Mouse (Mus musculus): ENCODE measurements around the gene Znrf4. TPM values are rescaled to one million over a fixed set of nuclear protein-coding genes. Genes with fewer than 3 reads are reported as not detected.
A peak's percentile ranks its signal among the peaks of the same experiment; 100 is the strongest.

Znrf4 gene
- polyA plus RNA-seq, 1 experiment: not detected

- no peak overlapping the region for H3K4me3 ChIP-seq (ENCODE audit: low read depth, low read length)
- 94% methylated on average over 9 of the region's 9 CpGs for WGBS
- H3K27ac ChIP-seq (ENCODE audit: insufficient read depth, low read depth, low read length): no peak overlapping the region
- peaks cover 18% of the 10 kb centered on the region for H3K27me3 ChIP-seq (ENCODE audit: control insufficient read depth, insufficient read depth, low read length)
- H3K4me1 ChIP-seq (ENCODE audit: control insufficient read depth, insufficient read depth, insufficient read length, low read length): peaks cover 15% of the 10 kb centered on the region
- H3K36me3 ChIP-seq (ENCODE audit: control insufficient read depth, insufficient read depth, low read length): no peaks in the 10 kb centered on the region
- no peak for TF ChIP-seq POLR2A (IDR thresholded peaks at IDR 0.05; ENCODE audit: low read depth, low read length)
- TF ChIP-seq CTCF (IDR thresholded peaks at IDR 0.05; ENCODE audit: extremely low read depth, insufficient read length, insufficient replicate concordance, low read depth, low read length): no peak
Observed at GRCm38 (mm10) chr17:56468380-56468779, 43.9 kb downstream of the Znrf4 start.

- Histone ChIP-seq H3K4me1 (ENCODE audit: control insufficient read depth, insufficient read depth, insufficient read length, low read length) (peaks cover 19% of the 10 kb centered on the region), H3K27me3 (ENCODE audit: control insufficient read depth, insufficient read depth, low read length) (peaks cover 11% of the 10 kb centered on the region), H3K4me3 (ENCODE audit: low read depth, low read length) (no peak overlapping the region), H3K36me3 (ENCODE audit: control insufficient read depth, insufficient read depth, low read length) (no peaks in the 10 kb centered on the region), H3K27ac (ENCODE audit: insufficient read depth, low read depth, low read length) (0 out of 2 replicates have a peak overlapping the region, but pooled peaks have one; percentile 9)
- WGBS: 27% methylated on average over 7 of the region's 7 CpGs
- TF ChIP-seq CTCF (IDR thresholded peaks at IDR 0.05; ENCODE audit: extremely low read depth, insufficient read length, insufficient replicate concordance, low read depth, low read length) (no peak), POLR2A (IDR thresholded peaks at IDR 0.05; ENCODE audit: low read depth, low read length) (no peak)
Observed at GRCm38 (mm10) chr17:56467456-56467884, 44.8 kb downstream of the Znrf4 start.

GRCm38 (mm10) chr17:56466747-56467146 is 45.5 kb downstream of the Znrf4 start:
- 69% methylated on average over 6 of the region's 6 CpGs for WGBS
- TF ChIP-seq POLR2A (IDR thresholded peaks at IDR 0.05; ENCODE audit: low read depth, low read length) (no peak), CTCF (IDR thresholded peaks at IDR 0.05; ENCODE audit: extremely low read depth, insufficient read length, insufficient replicate concordance, low read depth, low read length) (no peak)
- Histone ChIP-seq H3K36me3 (ENCODE audit: control insufficient read depth, insufficient read depth, low read length) (no peaks in the 10 kb centered on the region), H3K4me1 (ENCODE audit: control insufficient read depth, insufficient read depth, insufficient read length, low read length) (peaks cover 17% of the 10 kb centered on the region), H3K27me3 (ENCODE audit: control insufficient read depth, insufficient read depth, low read length) (peaks cover 5% of the 10 kb centered on the region), H3K4me3 (ENCODE audit: low read depth, low read length) (no peak overlapping the region), H3K27ac (ENCODE audit: insufficient read depth, low read depth, low read length) (no peak overlapping the region)

- no peaks in the 10 kb centered on the region for H3K36me3 ChIP-seq (ENCODE audit: control insufficient read depth, insufficient read depth, low read length)
- no peak overlapping the region for H3K4me3 ChIP-seq (ENCODE audit: low read depth, low read length)
- TF ChIP-seq CTCF (IDR thresholded peaks at IDR 0.05; ENCODE audit: extremely low read depth, insufficient read length, insufficient replicate concordance, low read depth, low read length) (no peak), POLR2A (IDR thresholded peaks at IDR 0.05; ENCODE audit: low read depth, low read length) (no peak)
- peaks cover 22% of the 10 kb centered on the region for H3K4me1 ChIP-seq (ENCODE audit: control insufficient read depth, insufficient read depth, insufficient read length, low read length)
- H3K27ac ChIP-seq (ENCODE audit: insufficient read depth, low read depth, low read length): no peak overlapping the region
- 24% methylated on average over 7 of the region's 7 CpGs for WGBS
- 0 out of 2 replicates have a peak, but pooled peaks cover under 1% of the 10 kb centered on the region for H3K27me3 ChIP-seq (ENCODE audit: control insufficient read depth, insufficient read depth, low read length)
Observed at GRCm38 (mm10) chr17:56464817-56465216, 47.4 kb downstream of the Znrf4 start.

GRCm38 (mm10) chr17:56464345-56464744 is 47.9 kb downstream of the Znrf4 start:
- 83% methylated on average over 2 of the region's 2 CpGs for WGBS
- H3K27me3 ChIP-seq (ENCODE audit: control insufficient read depth, insufficient read depth, low read length): no peaks in the 10 kb centered on the region
- H3K27ac ChIP-seq (ENCODE audit: insufficient read depth, low read depth, low read length): no peak overlapping the region
- no peak overlapping the region for H3K4me3 ChIP-seq (ENCODE audit: low read depth, low read length)
- no peak for TF ChIP-seq CTCF (IDR thresholded peaks at IDR 0.05; ENCODE audit: extremely low read depth, insufficient read length, insufficient replicate concordance, low read depth, low read length)
- no peak for TF ChIP-seq POLR2A (IDR thresholded peaks at IDR 0.05; ENCODE audit: low read depth, low read length)
- H3K36me3 ChIP-seq (ENCODE audit: control insufficient read depth, insufficient read depth, low read length): no peaks in the 10 kb centered on the region
- H3K4me1 ChIP-seq (ENCODE audit: control insufficient read depth, insufficient read depth, insufficient read length, low read length): peaks cover 22% of the 10 kb centered on the region

GRCm38 (mm10) chr17:56463500-56463899 is 48.7 kb downstream of the Znrf4 start:
- 52% methylated on average over 1 of the region's 1 CpGs for WGBS
- H3K4me3 ChIP-seq (ENCODE audit: low read depth, low read length): no peak overlapping the region
- H3K27me3 ChIP-seq (ENCODE audit: control insufficient read depth, insufficient read depth, low read length): no peaks in the 10 kb centered on the region
- H3K36me3 ChIP-seq (ENCODE audit: control insufficient read depth, insufficient read depth, low read length): no peaks in the 10 kb centered on the region
- no peak for TF ChIP-seq CTCF (IDR thresholded peaks at IDR 0.05; ENCODE audit: extremely low read depth, insufficient read length, insufficient replicate concordance, low read depth, low read length)
- TF ChIP-seq POLR2A (IDR thresholded peaks at IDR 0.05; ENCODE audit: low read depth, low read length): no peak
- peaks cover 22% of the 10 kb centered on the region for H3K4me1 ChIP-seq (ENCODE audit: control insufficient read depth, insufficient read depth, insufficient read length, low read length)
- H3K27ac ChIP-seq (ENCODE audit: insufficient read depth, low read depth, low read length): no peak overlapping the region

GRCm38 (mm10) chr17:56462835-56463455 is 49.3 kb downstream of the Znrf4 start:
- Histone ChIP-seq H3K27ac (ENCODE audit: insufficient read depth, low read depth, low read length) (peak overlapping the region; percentile 7; the same call in 1 of the 2 replicates), H3K27me3 (ENCODE audit: control insufficient read depth, insufficient read depth, low read length) (no peaks in the 10 kb centered on the region), H3K36me3 (ENCODE audit: control insufficient read depth, insufficient read depth, low read length) (no peaks in the 10 kb centered on the region), H3K4me3 (ENCODE audit: low read depth, low read length) (peak overlapping the region; percentile 83), H3K4me1 (ENCODE audit: control insufficient read depth, insufficient read depth, insufficient read length, low read length) (peaks cover 22% of the 10 kb centered on the region)
- 13% methylated on average over 17 of the region's 17 CpGs for WGBS
- no peak for TF ChIP-seq POLR2A (IDR thresholded peaks at IDR 0.05; ENCODE audit: low read depth, low read length)
- TF ChIP-seq CTCF (IDR thresholded peaks at IDR 0.05; ENCODE audit: extremely low read depth, insufficient read length, insufficient replicate concordance, low read depth, low read length): no peak
